Mouse (Mus musculus) cerebellum, postnatal 14 days (tissue): Measurements from ENCODE around the gene Sbk1.
"Not testable (repeated sequence)": the region's sequence is repeated elsewhere in the genome, so short reads cannot be mapped to it uniquely, and the experiment has no call there.

Experiments
- DNase-seq, 2 experiments: peaks; one replicate each; pipeline ENCODE4 v3.0.0; 2021; ENCODE audit warnings: mixed read lengths in 2 of 2

Gene Sbk1

DNA sequence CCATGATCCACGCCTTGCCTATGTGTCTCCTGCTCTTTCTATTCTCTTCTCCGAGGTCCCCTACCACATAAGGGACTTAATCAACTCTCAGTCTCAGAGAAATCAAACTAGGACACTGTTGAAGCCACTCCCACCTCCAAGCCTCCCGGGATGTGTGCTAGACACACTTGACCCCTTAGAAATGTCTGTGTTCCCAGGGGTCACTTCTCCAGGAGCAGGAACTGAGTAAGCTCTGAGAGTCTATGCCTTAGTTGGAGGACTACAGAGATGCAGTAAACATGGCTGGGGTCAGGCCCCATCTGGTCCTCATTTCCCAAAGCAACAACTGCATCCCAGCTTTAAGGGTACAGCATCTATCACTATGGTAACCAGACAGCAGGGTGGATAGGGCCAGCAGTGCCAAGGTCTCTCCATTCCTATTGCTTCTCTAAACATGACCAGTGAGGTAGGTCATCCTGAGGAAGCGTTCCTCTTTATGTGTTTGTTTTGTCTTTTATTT lies 6.0 kb upstream of the Sbk1 start:
- no peak for DNase-seq

DNA sequence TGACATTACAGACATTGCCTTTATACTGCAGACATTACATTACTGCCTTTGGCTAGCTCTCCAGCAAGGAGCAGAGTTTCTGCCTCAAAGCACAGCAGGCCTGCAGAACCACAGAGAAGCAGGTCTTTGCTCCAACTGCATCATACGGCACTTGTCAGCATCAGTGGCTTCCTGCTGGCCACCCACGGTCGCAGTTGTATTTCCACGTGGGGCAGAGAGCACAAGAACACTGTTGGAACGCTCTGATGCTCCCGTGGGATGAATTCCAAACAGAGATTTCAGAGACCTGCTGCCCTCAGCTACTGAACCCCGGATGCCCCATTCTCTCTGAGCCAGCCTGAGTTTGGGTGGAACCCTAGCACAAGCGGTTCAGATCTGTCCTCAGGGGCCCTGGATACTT lies 4.8 kb upstream of the Sbk1 start:
- DNase-seq, result no peak

DNA sequence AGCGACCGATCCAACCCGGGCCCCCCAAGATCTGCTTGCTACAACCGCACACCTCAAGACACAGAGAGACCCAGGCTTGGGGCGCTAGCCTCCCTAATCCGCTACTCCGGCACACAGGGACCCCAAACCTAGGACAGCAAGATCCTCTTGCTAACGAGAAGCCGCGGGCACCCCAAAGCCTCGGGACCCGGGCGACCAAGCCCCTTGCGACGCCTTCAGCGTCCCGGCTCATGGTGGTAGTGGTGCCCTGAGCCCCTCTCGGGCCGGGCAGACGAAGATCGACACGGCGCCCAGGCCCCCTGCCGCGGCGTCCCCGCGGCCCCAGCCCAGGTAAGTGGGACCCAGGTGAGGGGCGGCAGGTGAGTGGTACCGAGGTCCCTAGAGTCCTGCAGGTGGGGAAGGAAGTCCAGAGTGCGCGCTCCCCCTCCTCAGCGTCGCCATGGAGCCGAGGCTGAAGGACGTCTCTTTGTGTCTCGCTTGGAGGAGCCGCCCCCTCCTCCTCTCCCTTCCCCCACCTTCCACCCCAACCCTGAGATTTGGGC lies 422 bp downstream of the Sbk1 start:
- DNase-seq, result peak; percentile 57 to 62

DNA sequence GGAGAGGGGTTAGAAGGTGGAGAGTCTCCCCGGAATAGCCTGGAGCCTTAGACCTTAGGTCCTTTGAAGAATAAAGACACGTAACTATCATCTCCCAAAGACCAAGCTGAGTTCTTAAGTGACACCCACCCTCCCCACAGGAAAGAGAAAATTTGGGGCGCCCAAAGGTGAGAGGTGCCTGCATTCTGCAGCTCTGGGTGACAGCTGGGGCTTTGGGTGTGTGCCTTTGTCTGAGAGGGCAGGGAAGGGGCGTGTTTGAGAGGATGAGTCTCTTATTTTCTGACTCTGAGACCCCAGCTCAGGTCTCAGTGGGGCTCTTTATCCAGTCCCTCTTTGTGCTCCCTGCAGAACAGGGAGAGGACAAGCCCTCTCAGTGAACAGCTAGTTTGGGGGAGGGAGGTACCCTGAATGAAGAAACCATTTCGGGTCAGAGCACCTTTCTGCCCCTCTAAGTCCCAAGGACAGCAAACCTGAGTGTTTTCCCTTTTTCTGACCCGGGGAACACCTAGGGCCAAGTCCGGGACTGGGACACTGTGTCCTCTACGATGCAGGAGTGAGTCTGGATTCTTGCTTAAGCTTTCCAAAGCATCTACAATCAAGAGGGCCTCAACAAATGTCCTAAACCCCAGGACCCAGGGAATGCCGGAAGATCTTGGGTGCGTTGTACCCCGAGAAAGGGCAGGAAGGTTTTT lies 1.1 kb downstream of the Sbk1 start:
- DNase-seq, result no peak

DNA sequence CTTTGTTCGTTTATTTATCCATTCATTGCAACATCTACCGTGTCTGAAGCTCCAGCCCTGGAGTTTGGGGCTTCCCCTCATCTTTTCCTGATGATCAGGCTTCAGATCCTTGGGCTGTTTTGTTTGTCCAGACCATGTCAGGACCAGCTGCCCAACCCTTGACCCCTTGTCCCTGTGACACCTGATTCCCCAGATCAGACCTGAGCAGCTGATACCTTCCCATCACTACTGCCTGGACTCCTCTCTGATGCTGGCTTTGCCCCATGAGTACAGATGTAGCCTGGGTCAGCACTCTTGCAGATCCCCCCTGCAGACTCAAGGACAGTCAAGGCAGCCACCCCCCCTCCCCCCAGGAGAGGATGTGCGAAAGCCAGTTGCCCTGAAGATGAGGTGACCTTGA lies 1.7 kb downstream of the Sbk1 start:
- DNase-seq, result no peak

DNA sequence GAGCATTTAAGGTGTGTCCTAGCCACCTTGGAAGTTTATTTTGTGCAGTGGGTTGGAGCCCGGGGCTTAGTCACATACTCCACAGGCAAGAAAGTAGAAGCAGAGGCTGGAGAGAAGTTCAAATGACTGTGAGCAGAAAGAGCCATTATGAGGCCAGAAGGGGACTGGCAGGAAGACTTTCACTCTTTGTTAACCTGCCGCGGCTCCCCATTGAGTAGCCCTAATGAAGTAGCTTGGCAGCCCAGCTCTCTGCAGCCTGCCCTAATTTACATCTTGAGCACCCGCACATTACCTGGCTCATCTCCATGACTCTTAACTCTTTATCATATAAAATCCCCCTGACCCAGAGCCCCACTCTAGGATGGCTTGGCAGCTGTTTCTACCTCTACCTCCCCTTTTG lies 2.2 kb downstream of the Sbk1 start:
- DNase-seq, result peak in 1 of 2 experiments; percentile 56

DNA sequence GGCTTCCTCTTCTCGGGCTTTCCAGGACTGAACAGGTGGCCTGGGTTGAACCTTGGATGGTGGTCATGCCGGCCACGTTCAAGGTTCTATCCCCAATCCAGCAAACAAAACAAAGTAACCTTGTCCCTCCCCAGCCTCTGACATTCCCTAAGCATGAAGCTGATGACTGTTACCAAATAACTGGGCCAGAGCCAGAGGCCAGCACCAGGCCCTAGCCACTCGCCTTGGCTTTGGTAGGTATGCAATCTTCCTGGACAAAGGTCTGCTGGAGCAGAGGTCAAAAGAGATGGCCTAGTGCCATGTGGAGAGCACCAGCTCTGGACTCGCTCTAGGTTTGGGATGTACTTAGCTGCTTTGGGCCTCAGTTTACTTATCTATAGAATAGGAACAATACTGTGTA lies 3.3 kb downstream of the Sbk1 start:
- peak in 1 of 2 experiments; percentile 48 for DNase-seq

DNA sequence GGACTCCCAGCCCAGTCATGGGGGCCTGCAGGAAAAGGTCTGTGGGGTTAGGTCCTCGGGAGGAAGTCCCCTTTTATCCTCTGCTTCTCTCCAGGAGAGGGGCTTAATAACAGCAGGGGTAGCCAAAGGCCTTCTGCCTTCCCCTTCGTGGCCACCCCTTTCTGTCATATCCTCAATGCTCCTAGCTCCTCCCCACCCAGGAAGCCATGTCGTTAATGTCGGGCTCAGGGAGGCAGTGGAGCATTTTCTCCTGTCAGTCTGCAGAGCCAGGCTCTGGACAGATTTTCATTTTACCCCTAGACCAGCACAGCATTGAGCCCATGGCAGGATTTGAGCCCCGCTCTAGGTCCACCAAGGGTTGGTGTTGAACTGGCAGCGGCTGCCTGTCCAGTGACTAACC lies 3.9 kb downstream of the Sbk1 start:
- DNase-seq, result no peak

DNA sequence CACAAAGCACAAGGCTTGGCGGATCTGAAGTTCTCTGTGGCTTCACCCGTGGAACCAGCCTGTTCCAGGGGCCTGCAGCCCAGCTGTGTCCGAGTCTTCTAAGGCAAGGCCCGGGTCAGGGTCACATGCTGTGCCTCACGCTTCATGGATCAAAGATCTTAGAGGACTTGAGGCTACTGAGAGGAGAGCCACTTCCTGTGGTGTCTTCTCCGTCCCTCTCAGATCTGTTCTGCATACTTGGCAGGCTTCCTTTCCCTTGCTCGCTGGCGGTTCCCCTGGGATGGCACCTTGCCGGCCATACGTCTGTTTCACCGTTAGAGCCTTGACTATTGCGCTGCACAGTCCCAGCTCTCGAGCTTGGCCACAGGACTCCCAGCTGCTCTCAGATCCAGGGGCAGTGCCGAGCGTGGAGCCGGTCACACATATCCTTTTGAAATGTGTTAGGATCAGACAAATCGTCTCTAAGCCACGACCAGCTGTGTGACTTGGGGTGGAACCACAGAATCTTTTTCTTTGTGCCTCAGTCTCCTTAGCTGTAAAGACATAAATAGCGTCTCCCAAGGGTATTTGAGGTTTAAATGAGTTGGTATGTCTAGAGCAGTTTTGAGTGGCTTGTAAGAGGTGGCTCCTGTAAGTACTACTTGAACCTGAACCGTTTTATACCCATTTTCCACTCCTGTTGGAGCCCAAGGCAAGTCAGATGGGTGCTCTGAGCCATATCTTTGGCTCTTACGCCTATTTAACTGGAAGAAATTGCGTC lies 5.3 kb downstream of the Sbk1 start:
- DNase-seq, result peak in 1 of 2 experiments; percentile 51

DNA sequence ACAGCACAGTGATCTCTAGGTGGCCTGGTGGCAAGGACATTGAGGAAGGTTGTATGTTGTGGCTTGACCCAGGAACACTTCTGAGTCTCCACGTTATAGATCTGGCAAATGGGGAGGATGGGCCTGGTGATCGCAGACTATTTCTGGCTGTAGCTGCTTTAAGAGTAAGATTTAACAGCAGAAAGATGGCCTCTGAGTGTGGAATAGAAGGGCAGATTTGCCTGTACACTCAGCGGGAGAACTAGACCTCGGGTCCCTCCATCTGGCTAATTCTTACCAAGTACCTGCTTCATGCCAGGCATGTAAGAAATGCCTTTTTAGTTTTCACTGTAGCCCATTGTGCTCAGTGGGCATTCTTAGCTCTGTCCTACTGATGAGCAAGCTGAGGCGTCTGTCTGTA lies 6.4 kb downstream of the Sbk1 start:
- peak in 1 of 2 experiments; percentile 49 for DNase-seq

DNA sequence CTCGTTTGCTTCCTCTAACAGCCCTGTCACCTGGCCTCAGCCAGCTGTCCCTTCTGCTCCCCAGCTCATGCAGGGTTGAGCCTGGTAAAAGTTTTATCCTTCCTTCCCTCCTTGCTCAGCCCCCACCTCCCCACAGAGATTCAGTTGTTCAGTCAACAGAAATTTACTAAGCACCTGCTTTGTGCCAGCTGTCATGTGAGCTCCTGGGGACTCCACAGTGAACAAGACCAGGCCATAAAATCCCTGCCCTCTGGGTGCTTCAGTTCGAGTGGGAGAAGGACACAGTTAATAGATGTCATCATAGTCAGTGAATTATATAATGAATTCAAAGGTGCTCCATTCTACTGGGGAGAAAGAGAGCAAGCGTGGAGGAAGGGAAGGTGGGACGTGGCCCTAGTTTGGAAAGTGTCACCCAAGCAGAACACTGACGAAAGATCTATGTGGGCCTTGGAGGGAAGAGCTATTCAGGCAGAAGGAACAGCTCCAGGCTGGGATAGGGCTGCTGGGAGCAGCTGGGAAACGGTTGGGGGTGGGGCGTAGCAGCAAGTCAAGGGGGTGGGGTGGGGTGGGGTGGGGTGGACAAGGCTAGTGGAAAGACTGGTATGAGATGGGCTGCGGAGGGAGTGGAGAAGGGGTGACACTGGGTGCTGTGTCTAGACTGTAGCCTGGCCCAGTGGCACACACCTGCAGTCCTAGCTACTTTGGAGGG lies 7.5 kb downstream of the Sbk1 start:
- no peak for DNase-seq

DNA sequence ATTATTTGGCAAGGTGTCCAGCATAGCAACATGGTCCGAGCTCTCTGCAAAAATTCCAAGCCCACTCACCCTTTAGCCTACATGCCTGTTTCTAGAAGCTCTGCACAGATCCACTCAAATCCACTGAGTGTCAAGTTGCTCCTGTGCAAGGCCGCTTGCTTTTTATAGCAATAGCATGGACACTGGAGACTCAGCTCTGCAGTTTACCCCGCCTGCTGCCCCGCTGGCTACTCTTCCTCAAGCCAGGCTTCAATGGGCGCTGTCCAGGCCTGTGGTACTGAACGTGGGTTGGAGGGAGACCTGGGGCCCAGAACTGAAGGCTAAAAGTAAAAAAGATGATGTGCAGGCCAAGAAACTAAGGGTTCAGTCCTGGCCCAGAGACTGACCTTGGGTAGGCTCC lies 8.3 kb downstream of the Sbk1 start:
- DNase-seq, result no peak

DNA sequence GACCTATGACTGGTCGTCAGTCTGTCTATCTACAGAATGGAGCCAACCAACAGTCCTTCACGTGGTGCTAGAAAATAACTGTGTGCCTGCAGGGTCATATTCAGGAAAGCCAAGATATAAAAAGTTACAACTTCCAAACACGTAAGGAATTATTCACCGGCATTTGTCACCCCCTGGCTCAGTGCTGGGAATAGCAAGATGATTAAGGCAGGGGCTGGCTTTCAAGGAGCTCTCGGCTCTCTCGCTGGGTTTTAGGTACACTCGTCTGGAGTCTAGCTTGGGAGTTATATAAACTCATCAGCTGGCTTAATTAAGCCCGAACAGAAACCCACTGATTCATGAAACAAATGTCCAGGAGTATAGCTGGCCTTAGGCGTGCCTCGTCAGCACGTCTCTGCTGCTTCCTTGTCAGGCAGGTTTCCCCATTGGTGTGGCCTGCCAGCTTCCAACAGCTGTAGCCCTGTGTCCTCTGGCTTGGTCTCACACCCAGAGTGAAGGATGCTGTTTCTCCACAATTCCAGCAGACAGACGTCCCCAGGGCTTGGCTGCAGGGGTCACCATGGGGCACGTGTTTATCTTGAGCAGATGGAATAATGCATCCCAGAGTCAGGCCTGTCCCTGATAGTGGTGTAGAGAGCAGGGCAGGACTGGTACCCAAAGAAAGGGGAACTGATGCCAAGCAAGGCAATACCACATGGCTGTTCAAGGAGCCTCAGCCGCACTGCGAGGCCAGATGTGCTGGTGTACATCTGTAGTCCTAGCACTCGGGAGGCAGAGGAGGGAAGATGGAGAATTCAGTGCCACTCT lies 9.7 kb downstream of the Sbk1 start:
- DNase-seq, result no peak

DNA sequence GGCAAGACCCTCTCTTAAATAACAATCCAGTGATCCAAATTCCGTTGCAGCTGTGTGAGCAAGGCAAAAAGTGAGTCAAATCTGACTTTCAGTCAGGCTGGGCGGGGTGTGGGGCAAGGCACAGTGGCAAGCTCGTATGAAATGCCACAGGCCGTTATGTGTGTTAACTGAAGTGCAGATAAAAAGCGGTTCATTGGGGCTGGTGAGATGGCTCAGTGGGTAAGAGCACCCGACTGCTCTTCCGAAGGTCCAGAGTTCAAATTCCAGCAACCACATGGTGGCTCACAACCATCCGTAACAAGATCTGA lies 10.2 kb downstream of the Sbk1 start:
- DNase-seq, result not testable (repeated sequence)

DNA sequence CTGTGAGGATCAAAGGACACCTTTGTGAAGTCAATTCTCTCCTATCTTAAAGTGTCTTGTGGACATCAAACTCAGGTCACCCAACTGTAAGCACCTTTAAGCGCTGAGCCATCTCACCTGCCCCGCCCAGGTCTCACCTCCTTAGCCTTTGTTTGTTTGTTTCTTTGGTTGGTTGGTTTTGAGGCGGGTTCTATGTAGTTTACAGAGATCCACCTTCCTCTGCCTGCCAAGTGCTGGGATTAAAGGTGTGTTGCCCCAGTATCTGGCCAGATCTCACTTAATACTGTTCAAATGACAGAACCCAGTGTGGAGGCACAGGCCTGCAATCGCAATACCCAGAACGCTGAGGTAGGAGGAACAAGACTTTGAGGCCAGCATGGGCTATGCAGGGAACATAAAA lies 11.6 kb downstream of the Sbk1 start:
- DNase-seq, result no peak

DNA sequence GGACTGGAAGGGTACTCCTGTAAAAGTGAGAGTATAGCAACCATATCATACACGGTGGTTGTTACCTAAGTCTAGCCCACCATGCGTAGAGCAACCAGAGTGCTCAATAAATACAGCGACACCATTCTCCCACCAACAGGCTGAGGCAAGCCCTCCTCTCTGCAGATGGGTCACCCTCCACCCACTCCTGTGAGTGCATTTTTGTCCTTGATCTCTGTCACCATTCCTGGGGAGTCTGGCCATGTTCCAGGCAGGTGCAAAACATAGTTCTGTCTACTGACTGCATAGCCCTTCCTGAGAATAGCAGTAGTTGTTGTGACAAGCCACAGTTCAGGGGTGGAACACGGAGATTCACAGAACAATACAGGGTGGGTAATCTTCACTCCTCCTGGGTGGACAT lies 12.0 kb downstream of the Sbk1 start:
- DNase-seq, result no peak

DNA sequence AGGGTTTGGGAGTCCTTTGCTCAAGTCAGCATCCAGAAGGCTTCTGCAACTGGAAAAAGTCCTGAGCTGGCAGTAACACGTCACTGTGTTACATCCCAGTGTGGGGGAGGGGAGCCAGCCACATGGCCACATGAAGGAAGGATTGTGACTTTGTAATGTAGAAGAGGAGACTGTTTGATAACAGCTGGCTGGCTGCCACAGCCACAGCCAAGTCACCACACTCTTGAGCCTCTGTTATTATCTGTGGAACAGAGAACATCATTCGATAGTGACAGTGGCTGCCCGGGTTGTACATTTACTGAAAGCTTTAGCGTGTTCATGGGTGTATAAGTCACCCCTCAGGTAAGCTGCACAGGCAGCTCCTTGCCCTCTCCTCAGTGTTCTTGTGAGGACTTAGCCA lies 12.4 kb downstream of the Sbk1 start:
- DNase-seq, result peak in 1 of 2 experiments; percentile 62

DNA sequence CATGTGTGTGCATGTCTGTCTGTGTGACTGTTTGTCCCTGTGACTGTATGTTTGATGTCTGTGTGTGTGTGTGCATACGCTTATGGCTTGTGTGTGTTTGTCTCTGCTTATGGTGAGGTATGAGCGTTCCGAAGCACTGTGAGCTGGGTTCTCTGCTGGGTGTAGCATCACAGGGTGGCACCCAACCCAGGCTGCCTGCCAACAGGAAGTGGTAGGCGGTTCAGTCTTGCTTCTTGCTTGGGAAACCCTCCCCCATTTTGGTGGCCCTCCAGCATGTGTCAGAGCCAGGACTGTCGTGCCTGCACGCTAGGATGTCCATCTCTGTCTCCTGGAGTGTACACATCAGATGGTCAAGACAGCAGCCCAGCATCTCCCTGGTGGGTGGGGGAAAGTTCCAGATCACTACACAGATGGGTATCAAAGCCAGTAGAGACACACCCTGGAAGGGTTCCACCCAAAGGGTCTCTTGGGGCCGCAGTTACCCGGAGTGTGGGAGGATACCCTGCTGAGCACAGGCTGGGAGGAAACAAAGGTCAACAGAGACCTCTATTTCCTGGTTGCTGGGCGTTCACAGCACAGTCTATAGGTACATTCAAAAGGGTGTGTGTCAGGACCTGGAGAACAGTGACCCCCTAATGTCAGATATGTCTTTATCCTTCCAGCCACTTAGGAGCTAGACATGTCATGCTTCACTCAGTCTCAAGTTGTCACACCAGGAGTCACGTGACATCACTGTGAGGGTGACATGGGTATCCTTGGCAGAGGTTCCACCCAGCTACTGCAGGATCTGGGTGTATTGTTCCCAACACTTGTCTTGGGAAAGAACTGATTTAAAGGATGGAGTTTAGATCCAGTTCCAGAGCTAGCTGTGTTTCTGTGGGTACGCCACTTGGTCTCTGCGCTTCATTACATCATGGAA lies 13.1 kb downstream of the Sbk1 start:
- DNase-seq, result peak in 1 of 2 experiments; percentile 55

DNA sequence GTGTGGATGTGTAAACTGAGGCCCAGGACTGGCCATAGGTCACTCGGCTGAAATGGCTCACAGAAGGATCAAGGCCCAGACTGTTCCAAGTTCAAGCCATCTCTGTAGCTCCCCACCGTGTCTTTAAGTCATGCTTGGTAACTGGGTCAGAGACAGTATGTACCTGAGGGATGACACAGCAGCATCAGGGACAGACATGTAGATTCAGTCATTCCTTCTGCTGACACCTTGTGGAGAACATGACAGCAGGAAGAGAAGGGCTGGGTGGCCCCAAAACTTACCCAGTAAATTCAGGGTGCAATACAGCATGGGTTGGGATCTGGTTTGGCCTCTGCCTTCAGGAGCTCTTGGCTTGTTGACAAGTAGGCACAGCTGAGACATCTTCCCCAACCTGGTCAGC lies 13.9 kb downstream of the Sbk1 start:
- DNase-seq, result no peak

DNA sequence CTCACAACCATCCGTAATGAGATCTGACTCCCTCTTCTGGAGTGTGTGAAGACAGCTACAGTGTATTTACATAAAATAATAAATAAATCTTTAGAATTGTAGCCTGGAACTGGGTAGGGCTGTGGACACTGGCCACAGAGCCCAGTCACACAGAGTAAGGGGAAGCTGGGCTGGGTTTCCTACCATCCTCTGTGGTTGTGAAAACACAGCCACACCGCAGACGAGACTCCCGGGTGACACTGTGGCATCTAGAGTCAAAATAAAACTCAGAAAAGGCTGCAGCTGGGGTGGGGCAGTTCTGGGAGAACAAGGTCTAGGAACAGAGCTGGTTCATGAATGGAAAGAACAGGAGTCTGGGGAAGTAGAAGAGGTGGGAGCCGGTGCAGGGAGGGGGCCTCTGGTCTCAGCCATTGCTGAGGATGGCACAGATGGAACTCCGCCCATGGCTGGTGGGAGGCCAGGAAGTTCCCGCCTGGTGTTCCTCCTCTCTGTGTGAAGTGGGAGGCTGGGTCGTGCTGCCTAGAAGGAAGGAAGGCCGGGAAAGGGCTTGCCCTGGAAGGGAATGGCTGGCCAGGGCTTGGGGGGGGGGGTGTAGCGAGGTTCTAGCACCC lies 15.2 kb downstream of the Sbk1 start:
- peak; percentile 77 to 80 for DNase-seq

DNA sequence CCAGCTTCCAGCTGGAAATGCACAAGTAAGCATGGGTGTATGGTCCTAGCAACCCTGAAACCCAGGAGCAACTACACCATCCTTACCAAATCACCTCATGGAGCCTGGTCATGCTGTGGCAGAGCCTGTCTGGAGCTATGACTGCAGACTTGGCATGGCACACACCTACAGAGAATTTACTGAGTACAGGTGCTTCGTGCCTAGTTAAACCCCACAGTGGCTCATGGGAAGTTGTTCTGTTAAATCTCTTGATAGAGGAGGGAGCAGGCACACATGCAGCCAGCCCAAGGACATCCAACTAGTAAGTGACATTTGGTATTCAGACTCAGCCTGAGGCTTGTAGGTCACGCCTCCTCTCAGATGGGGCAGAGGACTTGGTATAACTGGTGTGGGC lies 15.7 kb downstream of the Sbk1 start:
- DNase-seq, result no peak
